Mouse (Mus musculus): ENCODE data around the gene Zkscan2. TPM values are rescaled to one million over a fixed set of nuclear protein-coding genes. Genes with fewer than 3 reads are reported as not detected.

Gene Zkscan2
- under 1 TPM; 0.12 to 0.20 TPM for total RNA-seq (2021)
- long read RNA-seq, experiment 1, result 0 reads
- long read RNA-seq, experiment 2, result 0 reads

DNA sequence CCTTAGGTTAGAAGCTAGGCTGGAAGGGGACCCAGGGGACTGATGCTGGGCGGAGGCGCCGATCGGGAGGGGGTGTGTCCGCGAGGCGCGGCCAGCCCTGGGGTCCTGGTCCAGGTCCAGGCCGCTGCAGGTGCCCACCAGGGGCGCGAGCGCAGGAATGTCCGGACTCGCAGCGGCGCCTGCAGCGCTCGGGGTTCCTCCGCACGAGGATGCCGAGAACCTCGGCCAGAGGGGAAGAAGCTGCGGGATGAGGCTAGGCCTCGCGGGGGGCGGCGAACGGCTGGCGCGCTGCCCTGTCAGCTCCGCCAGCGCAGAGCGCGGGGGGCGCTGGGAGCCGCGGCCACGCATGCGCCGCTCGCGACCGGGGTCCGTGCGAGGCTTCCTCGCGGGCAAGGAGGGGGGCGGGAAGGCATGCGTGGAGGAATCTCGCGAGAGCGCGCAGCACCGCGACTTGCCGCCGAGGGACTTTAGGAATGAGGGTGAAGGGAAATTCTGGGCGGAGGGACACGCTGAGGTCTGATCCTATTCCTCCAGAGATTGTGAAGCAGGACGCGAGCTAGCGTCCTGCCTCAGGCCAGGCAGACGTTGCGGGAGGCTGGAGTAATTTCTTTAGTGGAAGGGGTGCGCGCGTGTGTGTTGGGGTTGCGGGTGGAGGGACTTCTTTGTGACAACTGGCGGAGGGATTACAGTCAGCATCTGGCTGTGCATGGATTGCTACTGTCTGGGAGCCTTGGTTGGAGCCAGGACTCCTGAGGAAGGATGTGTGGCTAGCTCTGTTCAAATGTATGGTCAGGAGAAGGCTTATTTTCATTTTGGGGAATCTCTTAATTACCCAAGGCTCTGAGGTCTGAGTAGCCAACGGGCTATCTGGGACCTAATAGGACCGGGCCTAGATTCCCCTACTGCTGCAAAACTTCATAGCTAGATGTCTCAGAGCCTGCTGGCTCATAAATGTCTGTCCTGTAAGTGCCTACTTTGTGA, at the start of gene Zkscan2:
TSS of gene Zkscan2 (minus strand) at position 211 of the 981 bp plus-strand sequence.
- intact Hi-C loops (cut with DNase I; ENCODE audit: low total_unique reads), result no loop called here
- peak; percentile 50 for DNase-seq

DNA sequence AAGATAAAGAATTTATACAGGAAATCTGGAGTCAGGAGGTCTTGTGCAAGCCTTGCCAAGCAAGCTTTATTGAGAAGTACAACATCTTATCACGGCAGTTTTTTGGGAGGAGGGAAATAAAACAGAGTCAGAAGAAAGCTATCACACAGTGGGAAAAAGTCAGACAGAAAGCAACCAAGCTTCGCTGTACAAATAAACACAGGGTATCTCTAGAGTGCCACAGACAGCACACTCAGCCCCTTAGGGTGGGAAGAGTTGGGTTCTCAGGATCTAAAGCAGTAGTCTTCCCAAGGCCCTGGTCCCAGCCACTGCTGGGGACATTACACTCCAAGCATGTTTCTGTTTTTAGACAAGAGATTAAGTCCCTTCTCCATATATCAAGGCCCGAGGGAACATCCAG, 28.9 kb upstream of the Zkscan2 start:
- DNase-seq, result no peak
- intact Hi-C loops (cut with DNase I; ENCODE audit: low total_unique reads), result no loop called here

DNA sequence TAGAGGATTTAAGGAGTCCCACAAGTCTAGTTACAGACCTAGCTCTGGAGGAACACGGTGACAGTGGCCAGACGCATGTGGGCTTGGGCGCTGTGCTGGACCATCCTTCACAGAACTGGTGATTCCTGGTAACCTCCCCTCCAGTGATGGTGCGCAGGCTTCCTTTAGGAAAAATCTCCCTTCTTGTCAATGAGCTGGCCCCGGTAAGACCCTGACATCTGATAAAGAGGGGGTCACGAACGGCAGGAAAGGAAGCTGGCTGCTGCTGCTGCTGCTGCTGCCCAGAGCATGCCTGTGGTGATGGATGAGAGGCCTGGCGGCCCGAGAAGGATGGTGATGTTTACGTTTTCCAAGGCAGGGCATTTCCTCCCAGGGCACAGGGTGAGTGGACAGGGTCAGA, 25.5 kb upstream of the Zkscan2 start:
- no peak for DNase-seq
- intact Hi-C loops (cut with DNase I; ENCODE audit: low total_unique reads), result no loop called here

DNA sequence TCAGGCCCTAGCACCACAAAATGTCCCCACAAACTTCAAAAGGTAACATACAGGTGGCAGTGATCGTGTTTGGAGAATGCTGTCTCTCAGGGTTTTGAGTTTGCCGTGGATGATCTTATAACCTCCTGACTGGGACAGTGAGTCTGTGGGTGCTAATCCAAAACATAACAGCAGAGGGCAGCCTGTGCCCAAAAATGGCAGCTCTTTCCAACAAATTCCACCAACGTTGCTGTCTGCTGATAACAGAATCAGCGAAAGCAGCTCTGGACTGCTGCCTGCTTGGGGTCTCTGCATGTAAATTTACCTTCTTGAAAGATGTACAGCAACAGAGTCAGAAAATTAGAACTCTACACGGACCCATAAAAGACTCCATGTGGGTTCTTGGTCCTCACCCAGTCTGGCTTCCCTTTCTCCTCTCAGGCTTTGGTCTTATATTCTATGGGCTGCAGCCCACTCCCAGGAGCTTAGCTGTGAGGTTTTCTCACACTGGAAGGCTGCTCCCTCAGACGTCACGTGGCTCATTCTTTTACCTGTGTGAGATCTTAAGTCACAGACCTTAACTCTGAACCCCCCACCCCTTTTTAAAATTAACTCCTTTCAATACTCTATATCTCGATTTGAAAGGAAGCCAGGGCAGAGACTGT, 24.1 kb upstream of the Zkscan2 start:
- intact Hi-C loops (cut with DNase I; ENCODE audit: low total_unique reads), result no loop called here
- DNase-seq, result peak; percentile 41

DNA sequence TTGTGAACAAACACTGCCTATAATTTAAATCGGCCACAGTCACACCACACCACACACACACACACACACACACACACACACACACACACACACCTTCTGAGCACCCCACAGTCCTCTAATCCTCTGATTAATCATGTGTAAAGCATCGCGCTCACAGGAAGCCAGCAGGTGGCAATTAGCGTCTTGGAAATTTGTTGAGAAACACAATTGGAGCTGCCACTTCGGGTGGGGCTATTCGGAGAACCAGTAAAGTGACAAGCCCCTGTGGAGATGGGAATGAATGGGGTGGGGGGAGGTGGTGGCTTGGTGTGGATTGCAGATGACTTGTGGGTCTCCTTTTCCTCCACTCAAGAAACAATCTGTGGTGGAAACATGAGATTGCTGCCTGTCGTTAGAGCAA, 7.7 kb upstream of the Zkscan2 start:
- no peak for DNase-seq
- intact Hi-C loops (cut with DNase I; ENCODE audit: low total_unique reads), result no loop called here

DNA sequence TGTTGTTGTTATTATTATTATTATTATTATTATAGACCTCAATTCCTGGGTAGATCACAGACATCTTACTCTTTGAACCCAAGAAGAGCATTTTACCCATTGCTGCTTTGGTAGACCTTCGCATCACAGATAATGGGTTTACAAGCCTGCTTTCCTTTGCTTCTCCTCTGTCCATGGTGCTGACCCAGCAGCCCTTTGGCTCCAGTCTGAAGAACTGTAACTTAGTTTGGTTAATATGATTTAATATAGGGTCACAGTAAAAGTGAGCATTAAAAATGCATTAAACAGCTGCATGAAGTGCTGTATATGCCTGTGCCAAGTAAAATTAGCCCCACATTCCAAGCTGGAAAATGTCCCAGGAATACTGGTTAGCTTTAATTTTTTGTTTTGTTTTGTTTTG, 3.1 kb upstream of the Zkscan2 start:
- DNase-seq, result peak; percentile 42
- intact Hi-C loops (cut with DNase I; ENCODE audit: low total_unique reads), result no loop called here

DNA sequence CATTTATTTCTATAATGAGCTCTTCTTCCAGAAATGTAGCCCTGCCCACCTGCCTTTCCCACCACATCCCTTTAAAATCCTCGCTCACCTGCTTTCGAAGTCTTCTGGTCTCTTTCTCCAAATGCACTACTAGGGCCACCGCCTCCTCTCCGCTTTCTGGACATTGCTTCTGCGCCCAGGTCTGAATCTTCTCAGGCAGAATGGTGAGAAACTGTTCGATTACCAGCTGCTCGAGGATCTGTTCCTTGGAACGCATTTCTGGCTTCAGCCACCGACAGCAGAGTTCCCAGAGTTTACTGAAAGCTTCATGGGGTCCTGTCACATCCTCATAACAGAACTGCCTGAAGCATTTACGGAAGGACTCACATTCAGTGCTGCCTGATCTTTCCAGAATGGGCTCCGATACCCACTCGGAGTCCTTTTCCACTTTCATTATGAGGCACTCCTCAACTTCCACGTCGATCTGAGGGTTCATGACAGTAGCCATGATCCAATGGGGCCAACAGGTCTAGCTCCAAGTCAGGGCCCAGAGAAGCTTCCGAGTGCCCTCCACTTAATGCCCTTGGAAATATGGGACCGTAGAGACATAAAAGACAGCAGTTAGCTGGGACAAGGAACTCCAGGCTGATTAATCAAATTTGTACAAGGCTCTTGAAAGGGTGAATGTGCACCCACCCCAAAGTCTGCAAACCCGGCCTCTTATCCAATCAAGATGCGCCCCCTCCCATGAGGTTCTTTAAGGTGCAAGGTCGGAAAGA, 589 bp downstream of the Zkscan2 start:
- intact Hi-C loops (cut with DNase I; ENCODE audit: low total_unique reads), result no loop called here
- no peak for DNase-seq

DNA sequence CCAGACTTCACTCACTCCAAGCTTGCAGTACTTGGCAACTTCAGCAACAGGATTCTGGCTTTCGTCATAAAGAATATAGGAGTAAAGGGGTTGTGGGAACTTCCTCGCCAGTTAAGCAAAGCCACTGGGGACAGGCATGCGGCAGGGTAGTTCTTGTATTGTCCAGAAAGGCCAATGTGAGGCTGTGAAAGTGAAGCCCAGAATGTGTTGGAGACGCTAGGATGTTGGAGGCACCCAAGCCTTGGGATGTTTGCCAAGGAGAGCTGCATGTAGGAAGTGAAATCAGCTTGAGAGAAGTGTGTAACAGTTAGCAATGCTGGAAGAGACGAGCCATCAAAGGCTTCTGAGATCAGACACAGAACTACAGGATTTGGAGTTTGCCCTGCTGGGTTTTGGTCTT, 12.5 kb downstream of the Zkscan2 start:
- intact Hi-C loops (cut with DNase I; ENCODE audit: low total_unique reads), result no loop called here
- no peak for DNase-seq

DNA sequence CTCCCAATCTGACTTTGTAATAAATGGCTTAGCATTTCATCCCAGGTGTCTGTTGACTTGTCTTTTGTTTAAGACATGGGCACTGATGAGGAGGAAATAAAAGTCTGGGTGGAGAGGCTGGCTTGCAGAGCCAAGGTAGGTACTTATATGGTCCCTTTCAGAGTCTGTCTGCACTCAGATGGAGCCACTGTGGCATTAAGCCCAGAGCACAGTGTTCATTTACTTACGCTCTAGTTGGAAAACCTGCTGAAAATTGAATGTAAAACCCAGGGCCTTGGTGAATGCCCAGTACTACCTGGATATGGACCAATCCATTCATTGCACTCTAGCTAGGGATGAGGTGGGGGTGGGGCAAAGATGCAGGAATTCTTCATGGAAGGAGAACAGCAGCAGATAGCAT, 32.3 kb downstream of the Zkscan2 start:
- intact Hi-C loops (cut with DNase I; ENCODE audit: low total_unique reads), result loop anchor here (5.0 to 10.0 kb wide), 3 partner anchors 71 to 261 kb away; no protein-coding TSS in a partner anchor
- DNase-seq, result no peak

DNA sequence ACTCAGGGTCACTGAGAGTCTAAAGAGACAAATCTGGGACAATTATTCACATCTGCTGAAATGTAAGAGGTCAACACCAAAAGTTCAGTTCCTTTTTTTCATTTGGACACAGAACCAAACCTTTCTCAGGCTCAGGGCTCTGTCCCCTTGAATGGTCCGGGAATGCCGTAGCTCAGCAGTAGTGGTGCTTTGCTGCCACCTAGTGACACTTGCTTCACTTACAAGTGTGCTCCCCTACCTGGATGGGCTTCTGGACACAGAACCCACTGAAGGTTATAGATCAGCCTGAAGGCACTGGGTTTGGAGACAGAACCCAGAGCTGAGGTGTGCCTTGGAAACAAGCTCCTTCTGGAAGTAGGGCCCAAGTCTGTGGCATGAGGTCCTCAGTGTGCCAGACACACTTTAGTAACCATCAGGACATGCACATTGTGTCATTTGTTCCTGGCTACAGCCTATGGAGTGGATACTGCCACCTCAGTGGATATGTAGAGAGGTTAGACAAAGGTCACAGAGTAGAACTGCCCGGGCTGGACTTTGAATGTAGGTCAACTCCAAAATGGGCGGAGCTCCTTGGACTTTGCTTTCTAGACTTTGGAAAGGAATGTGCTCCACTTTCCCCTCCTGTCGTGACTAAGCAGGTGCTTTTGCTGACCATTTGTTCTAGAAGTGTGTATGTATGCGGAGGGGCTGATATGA, 34.4 kb downstream of the Zkscan2 start:
- intact Hi-C loops (cut with DNase I; ENCODE audit: low total_unique reads), result loop anchor here (5.0 to 10.0 kb wide), 3 partner anchors 69 to 259 kb away; no protein-coding TSS in a partner anchor
- peak; percentile 62 for DNase-seq

DNA sequence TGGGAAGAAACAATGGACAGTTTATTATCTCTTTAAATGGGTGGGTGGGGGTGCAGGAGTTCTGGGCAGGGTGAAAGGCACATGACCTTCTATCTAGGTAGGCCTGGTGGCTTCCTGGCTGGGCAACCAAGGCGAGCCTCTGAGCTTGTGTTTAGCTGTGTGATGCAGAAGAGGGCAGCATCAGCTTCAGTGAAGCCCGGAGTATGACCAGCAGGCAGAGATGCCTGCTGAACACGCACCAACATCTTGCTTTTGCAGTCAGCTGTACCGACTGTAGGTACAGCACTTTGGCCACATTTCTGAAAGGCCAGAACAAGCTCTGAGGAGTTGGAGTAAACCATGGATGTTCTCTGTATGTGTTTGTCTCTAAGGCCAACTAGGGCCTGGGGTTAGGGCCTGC, 36.7 kb downstream of the Zkscan2 start:
- no peak for DNase-seq
- intact Hi-C loops (cut with DNase I; ENCODE audit: low total_unique reads), result loop anchor here (10.0 kb wide), 1 partner anchor 169 kb away; no protein-coding TSS in a partner anchor

DNA sequence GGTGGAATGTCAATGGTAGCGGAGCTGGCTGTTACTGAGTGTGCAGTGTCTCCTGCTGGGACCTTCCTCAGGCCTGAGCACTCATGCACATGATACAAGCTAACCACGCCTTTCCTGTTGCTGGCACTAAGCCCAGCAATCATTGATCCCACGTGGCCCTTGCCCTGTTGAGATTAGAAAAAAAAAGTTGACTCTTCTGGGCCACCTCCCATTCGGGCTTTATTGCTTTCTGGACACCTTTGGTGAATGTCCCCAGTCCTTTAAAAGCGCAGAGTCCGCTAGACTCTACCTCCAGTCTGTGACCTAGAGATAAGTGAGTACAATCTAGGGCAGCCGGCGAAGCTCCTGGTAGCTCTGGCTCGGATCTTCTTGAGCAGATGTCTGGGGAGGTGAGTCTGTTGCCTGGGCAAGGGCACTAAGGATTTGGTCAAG, 38.2 kb downstream of the Zkscan2 start, which contains the start of gene Aqp8:
TSS of gene Aqp8 (plus strand) at position 222 of the 432 bp plus-strand sequence.
- intact Hi-C loops (cut with DNase I; ENCODE audit: low total_unique reads), result loop anchor here (10.0 kb wide), 1 partner anchor 167 kb away; no protein-coding TSS in a partner anchor
- DNase-seq, result no peak

DNA sequence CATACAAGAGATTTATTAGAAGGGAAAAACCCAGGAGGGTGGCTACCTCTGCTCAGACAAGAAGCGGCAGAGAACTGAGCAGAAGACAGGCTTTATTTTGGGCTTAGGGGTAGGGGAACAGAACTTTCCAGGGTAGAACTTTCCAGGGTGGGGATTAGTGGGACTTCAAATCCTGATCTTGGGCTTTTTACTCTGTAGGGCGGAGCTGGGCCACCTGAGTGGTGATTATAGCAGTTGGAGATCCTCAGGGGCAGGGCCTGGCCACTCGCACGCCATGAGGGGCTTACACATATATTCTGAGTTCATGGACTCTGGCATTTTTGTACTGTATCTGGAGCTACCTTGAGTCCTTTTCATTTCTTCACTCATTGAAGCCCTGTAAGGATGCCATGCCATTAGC, 38.9 kb downstream of the Zkscan2 start:
- no peak for DNase-seq
- intact Hi-C loops (cut with DNase I; ENCODE audit: low total_unique reads), result loop anchor here (10.0 kb wide), 1 partner anchor 167 kb away; no protein-coding TSS in a partner anchor

DNA sequence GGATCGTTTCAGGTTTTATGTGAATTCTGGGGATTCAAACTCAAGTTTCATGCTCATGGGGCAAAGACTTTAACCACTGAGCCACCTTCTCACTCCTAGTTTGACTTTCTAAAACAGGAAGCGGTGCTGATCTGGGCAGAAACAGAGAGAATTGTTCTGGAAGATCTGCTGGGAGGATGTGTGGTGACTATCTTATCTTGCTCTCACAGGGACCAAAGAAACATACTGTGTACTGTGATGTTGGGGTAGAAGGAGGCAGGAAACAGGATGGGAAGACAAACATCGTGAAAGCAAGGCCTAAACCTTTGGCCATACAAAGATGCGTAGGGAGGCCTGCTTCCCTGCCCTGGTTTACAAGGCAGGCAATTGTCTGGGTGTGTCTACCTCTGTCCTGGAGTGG, 41.0 kb downstream of the Zkscan2 start:
- no peak for DNase-seq
- intact Hi-C loops (cut with DNase I; ENCODE audit: low total_unique reads), result no loop called here

DNA sequence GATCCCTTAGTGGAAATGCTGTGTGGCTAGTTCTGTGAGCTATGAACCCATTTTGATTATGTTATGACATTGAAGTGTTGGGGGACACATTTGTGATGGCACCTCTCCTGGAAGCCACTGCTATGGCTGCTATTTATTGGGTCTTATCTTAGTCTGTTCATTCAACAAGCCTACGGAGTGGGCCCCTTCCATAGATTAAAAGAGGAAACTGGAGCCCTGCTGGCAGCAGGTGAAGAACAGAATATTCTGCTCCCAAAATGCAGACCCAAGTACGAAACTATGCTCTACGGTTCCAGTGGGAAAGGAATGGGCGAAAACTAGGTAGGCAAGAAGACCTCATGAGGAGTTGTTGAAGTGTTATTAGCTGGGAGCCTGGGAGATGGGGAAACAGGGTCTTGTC, 41.9 kb downstream of the Zkscan2 start:
- DNase-seq, result no peak
- intact Hi-C loops (cut with DNase I; ENCODE audit: low total_unique reads), result no loop called here

DNA sequence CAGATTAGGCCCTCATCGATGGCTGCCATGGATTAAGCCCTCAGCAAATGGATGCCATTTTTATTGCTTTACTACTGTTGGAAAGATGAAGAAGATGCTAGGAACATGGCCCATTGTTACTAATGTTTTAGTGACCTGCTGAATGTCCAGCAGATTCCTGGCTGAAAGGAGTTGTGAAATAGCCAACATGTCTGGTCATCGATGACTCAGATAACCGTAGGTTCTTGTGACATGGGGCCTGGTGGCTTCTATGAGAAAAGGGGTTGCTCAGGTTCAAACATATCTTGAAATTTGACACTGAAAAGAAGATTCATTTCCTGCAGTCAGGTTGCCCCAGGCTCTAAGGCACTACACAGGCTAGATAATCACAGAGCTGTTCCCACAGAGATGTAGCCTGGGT, 45.2 kb downstream of the Zkscan2 start:
- intact Hi-C loops (cut with DNase I; ENCODE audit: low total_unique reads), result no loop called here
- DNase-seq, result no peak

DNA sequence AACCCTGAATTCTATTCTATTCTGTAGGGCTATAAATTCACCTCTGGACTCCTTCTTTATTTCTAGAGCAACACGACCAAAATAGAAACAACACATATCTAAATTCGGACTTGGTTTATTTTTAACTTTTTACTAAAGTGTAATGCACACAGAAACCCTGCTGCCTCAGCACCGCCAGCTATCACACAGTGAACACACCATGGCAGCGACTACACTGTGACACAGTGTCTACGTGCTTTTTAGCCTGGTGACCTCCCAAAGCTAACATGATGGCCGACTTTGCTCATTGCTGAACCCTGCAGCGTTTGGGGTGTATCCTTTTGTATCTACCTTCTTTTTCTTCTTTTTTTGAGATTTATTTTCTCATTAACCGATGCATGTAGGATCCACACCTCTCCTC, 47.2 kb downstream of the Zkscan2 start:
- intact Hi-C loops (cut with DNase I; ENCODE audit: low total_unique reads), result no loop called here
- no peak for DNase-seq

DNA sequence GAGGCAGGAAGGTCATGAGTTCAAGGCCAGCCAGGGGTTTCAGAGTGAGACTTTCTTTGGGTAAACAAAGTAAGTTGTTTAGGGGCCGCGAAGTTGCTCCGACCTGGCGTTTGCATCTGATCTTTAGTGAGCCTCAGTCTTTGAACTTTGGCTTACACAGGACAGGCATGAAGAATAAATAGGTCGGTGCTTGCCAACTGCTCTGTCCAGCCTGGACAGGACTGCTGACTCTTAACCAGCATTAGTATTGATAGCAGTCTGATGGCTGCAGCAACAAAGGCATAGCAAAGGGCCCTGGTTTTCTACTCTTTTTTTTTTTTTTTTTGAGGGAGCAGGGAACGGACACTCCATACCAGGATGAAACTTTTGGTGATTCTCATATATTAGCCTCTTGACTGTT, 47.7 kb downstream of the Zkscan2 start:
- intact Hi-C loops (cut with DNase I; ENCODE audit: low total_unique reads), result no loop called here
- DNase-seq, result no peak

DNA sequence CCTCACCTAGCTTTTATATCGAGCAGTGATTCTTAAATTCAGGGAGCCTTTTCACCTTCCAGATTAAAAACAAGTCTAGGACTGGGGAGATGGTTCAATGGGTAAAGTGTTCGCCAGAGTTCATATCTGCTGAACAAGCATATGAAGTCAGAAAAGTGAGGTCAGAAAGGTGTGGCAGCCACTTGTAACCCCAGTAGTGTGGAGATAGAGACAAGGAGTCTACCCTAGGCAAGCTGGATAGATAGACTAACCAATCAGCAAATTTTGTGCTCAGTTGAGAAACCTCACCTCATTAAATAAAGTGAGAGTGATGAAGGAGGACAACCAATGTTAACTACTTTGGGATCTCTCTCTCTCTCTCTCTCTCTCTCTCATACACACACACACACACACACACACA, 49.7 kb downstream of the Zkscan2 start:
- DNase-seq, result no peak
- intact Hi-C loops (cut with DNase I; ENCODE audit: low total_unique reads), result no loop called here

All from gastrocnemius, postnatal 14 days (tissue).